Mouse (Mus musculus) neural tube, embryonic 13.5 days (tissue): ENCODE results near the gene Slc29a4. TPM values are rescaled to one million over a fixed set of nuclear protein-coding genes. Genes with fewer than 3 reads are reported as not detected.

Experiments
- ATAC-seq: fragments of 200-750 bp; cut with Nextera tagmentation; 2 replicates; pipeline ENCODE4 v1.8.0; 2017; ENCODE audit warnings: low read depth, mild to moderate bottlenecking, moderate TSS enrichment, moderate library complexity
- H3K27ac ChIP-seq: fragments of 300-500 bp; sonication (generic); replicated peaks from 2 replicates; pipeline ENCODE4 v1.5.1; 2015; ENCODE audit warnings: moderate library complexity, mild to moderate bottlenecking, inconsistent platforms
- H3K27me3 ChIP-seq: fragments of 300-500 bp; sonication (generic); 2 replicates; pipeline ENCODE4 v1.6.1; 2015; ENCODE audit warnings: mild to moderate bottlenecking, inconsistent platforms
- H3K36me3 ChIP-seq: fragments of 300-500 bp; sonication (generic); 2 replicates; pipeline ENCODE4 v1.6.1; 2015; ENCODE audit warnings: mild to moderate bottlenecking, inconsistent platforms
- H3K4me1 ChIP-seq: fragments of 300-500 bp; sonication (generic); replicated peaks from 2 replicates; pipeline ENCODE4 v1.6.1; 2015; ENCODE audit warnings: inconsistent platforms
- H3K4me2 ChIP-seq: fragments of 300-500 bp; sonication (generic); 2 replicates; pipeline ENCODE4 v1.6.1; 2015; ENCODE audit warnings: inconsistent platforms, mild to moderate bottlenecking, moderate library complexity
- H3K4me3 ChIP-seq: fragments of 300-500 bp; sonication (generic); 2 replicates; pipeline ENCODE4 v1.5.1; 2015; ENCODE audit warnings: mild to moderate bottlenecking, inconsistent platforms
- H3K9ac ChIP-seq: fragments of 300-500 bp; sonication (generic); 2 replicates; pipeline ENCODE4 v1.6.1; 2015; ENCODE audit warnings: moderate library complexity, mild to moderate bottlenecking, inconsistent platforms
- H3K9me3 ChIP-seq: fragments of 300-500 bp; sonication (generic); 2 replicates; pipeline ENCODE4 v1.6.1; 2016; ENCODE audit warnings: inconsistent platforms
- WGBS: fragments of 180-500 bp; shearing (Covaris S2); methylation state at CpG from one replicate; pipeline ENCODE4 v1.1.7; 2015; 5-methylcytosine and 5-hydroxymethylcytosine counted together
- polyA plus RNA-seq: library from polyadenylated mRNA; unstranded; fragments of >200 nt; fragmentation: Nextera tagmentation; extraction: Ambion mirVana; gene quantifications from 2 replicates; pipeline ENCODE4 v1.2.1, GENCODE M21; 2015

Slc29a4 gene
- polyA plus RNA-seq: 79.8 and 82.1 TPM in 2 replicates

- ATAC-seq: no peak
- H3K27ac ChIP-seq: peak within 1 kb of the TSS; percentile 46; the same call in 1 of the 2 replicates
- peaks cover 34% of the 10 kb centered on the region for H3K4me1 ChIP-seq
- H3K36me3 ChIP-seq: no peaks in the 10 kb centered on the region
- no peaks in the 10 kb centered on the region for H3K27me3 ChIP-seq
- peak within 1 kb of the TSS; percentile 26; the same call in 1 of the 2 replicates for H3K9ac ChIP-seq
- H3K4me2 ChIP-seq: no peak within 1 kb of the TSS
- H3K9me3 ChIP-seq: no peaks in the 10 kb centered on the region
- no peak within 1 kb of the TSS for H3K4me3 ChIP-seq
- 47% methylated on average over 14 of the region's 14 CpGs for WGBS
Measured at GRCm38 (mm10) chr5:142692248-142692647, at the start of gene Slc29a4. Gene Slc29a4 (plus strand): TSS chr5:142692512.

DNA sequence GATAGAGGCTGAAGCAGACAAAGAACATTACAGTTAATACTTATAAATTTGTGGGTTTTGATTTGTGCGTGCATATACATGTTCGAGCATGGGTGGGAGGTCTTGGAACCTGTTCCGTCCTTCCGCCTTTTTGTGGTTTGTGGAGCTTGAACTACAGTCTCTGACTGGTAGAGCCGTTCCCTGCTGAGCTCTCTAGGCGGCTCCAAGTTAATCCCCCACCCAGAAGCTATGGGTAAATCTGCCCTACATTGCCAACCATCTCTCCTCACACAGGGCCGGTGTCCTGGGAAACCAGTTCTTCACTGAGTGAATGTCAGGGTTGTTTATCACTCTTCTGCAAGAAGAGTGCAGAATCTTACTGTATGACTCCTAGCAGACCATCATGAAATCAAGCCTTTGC, 44.1 kb upstream of the Slc29a4 start:
- 75% methylated on average over 7 of the region's 7 CpGs for WGBS
- peaks cover 25% of the 10 kb centered on the region; the same call in 1 of the 2 replicates for H3K36me3 ChIP-seq
- ATAC-seq: no peak
- H3K9ac ChIP-seq: no peak overlapping the region
- no peak overlapping the region for H3K4me2 ChIP-seq
- H3K27ac ChIP-seq: no peak overlapping the region
- 0 out of 2 replicates have a peak, but pooled peaks cover 3% of the 10 kb centered on the region for H3K9me3 ChIP-seq
- H3K27me3 ChIP-seq: no peaks in the 10 kb centered on the region
- H3K4me3 ChIP-seq: no peak overlapping the region
- peaks cover 31% of the 10 kb centered on the region for H3K4me1 ChIP-seq

- Histone ChIP-seq H3K4me2 (no peak overlapping the region), H3K4me3 (no peak overlapping the region), H3K36me3 (peaks cover 20% of the 10 kb centered on the region; the same call in 1 of the 2 replicates), H3K4me1 (peaks cover 31% of the 10 kb centered on the region), H3K9ac (0 out of 2 replicates have a peak overlapping the region, but pooled peaks have one; percentile 26), H3K9me3 (0 out of 2 replicates have a peak, but pooled peaks cover 1% of the 10 kb centered on the region), H3K27me3 (no peaks in the 10 kb centered on the region), H3K27ac (0 out of 2 replicates have a peak overlapping the region, but pooled peaks have one; percentile 67)
- ATAC-seq: no peak
- WGBS: 92% methylated on average over 4 of the region's 4 CpGs
Measured at GRCm38 (mm10) chr5:142649460-142650050, 42.8 kb upstream of the Slc29a4 start.

DNA sequence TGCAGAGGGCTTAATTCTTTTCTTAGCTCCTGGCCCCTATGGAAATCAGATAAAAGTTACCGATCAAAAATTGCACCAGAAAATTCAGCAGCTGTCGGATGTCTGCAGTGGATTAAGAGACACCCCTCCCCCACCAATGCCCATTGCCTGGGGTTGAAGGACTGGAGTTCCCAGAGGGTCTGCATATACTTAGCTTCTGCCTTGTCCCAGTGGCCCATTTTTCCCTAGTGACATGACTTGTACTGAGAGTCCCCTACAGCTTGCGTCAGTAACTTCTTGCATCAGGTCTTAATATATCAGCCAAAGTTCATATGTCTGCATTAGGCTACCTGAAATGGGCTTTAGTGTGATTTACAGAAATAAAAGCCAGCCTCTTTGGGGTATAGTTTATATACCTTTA, 41.9 kb upstream of the Slc29a4 start:
- Histone ChIP-seq H3K9ac (0 out of 2 replicates have a peak overlapping the region, but pooled peaks have one; percentile 26), H3K9me3 (no peaks in the 10 kb centered on the region), H3K4me3 (no peak overlapping the region), H3K4me1 (peaks cover 31% of the 10 kb centered on the region), H3K36me3 (peaks cover 18% of the 10 kb centered on the region; the same call in 1 of the 2 replicates), H3K27ac (peak overlapping the region; percentile 67), H3K27me3 (no peaks in the 10 kb centered on the region), H3K4me2 (no peak overlapping the region)
- 52% methylated on average over 3 of the region's 3 CpGs for WGBS
- peak; percentile 11; the same call in 1 of the 2 replicates for ATAC-seq

GRCm38 (mm10) chr5:142650794-142651497, 41.4 kb upstream of the Slc29a4 start:
- Histone ChIP-seq H3K9ac (no peak overlapping the region), H3K9me3 (no peaks in the 10 kb centered on the region), H3K27ac (peak overlapping the region; percentile 67), H3K27me3 (no peaks in the 10 kb centered on the region), H3K36me3 (peaks cover 21% of the 10 kb centered on the region), H3K4me1 (peaks cover 31% of the 10 kb centered on the region), H3K4me2 (no peak overlapping the region), H3K4me3 (no peak overlapping the region)
- 66% methylated on average over 6 of the region's 6 CpGs for WGBS
- peak; percentile 57 for ATAC-seq

DNA sequence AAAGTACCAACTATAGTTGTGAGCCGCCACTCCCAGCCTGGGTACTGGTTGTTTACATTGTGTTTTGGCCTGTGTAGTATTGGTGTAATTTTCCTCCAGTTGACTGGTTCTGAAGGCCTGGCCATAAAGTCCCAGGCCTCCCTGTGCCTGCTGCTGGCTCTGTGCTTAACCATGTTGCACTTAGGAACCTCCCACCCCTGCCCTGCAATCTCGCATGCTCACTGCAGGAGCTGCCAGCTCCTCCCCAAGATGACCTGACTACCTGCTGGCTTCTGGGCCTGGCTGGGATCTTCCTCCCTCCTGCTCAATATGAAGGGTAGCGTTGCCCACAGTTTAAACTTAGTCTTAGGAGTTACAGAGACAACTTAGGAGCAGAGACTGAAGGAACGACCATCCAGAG, 40.0 kb upstream of the Slc29a4 start:
- H3K4me2 ChIP-seq: no peak overlapping the region
- 66% methylated on average over 4 of the region's 4 CpGs for WGBS

DNA sequence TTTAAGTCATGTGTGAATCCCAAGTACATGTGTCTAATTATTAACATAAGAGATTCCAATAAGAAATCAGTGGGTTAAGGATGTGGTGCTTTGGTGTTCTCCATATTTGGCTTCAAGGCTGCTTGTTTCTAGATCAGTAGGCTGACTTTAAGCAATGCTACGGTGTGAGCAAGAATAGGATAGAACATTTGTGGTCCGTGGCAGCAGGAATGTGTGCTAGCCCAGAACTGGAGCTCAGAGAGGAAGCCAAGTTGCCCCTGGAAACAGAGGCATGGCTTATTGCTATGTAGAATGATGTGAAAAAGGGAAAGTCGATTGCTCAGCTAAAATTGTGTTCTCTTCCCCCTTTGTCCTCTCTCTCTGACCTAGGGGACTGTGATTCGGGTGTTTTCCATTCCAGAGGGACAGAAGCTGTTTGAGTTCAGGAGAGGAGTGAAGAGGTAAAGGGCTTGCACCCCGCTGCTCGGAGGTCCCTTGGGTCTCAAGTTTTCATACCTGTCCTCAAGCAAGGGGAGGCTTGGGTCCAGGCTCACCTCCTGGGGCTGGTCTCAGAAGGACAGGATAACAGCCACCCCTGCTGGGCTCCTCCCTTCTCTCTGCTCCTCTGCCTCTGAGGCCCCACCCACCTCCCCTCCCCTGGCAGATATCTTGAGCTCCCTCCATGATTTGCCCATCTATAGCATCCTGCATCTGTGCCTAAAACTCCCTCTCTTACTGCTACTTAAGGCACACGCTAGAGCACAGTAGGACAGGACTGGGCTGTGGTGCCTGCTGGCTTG, 31.5 kb upstream of the Slc29a4 start:
- H3K4me2 ChIP-seq: no peak overlapping the region
- no peak overlapping the region for H3K27ac ChIP-seq
- no peak for ATAC-seq
- 81% methylated on average over 7 of the region's 7 CpGs for WGBS
- no peaks in the 10 kb centered on the region for H3K4me1 ChIP-seq
- H3K36me3 ChIP-seq: peaks cover 98% of the 10 kb centered on the region
- H3K4me3 ChIP-seq: no peak overlapping the region
- H3K27me3 ChIP-seq: no peaks in the 10 kb centered on the region
- no peak overlapping the region for H3K9ac ChIP-seq
- no peaks in the 10 kb centered on the region for H3K9me3 ChIP-seq

More for the DNA sequence above, 40.0 kb upstream of the Slc29a4 start:
- H3K4me3 ChIP-seq: no peak overlapping the region
- no peaks in the 10 kb centered on the region for H3K27me3 ChIP-seq
- no peaks in the 10 kb centered on the region for H3K9me3 ChIP-seq
- H3K4me1 ChIP-seq: peaks cover 31% of the 10 kb centered on the region
- H3K36me3 ChIP-seq: peaks cover 26% of the 10 kb centered on the region
- no peak overlapping the region for H3K9ac ChIP-seq
- no peak overlapping the region for H3K27ac ChIP-seq
- ATAC-seq: no peak

DNA sequence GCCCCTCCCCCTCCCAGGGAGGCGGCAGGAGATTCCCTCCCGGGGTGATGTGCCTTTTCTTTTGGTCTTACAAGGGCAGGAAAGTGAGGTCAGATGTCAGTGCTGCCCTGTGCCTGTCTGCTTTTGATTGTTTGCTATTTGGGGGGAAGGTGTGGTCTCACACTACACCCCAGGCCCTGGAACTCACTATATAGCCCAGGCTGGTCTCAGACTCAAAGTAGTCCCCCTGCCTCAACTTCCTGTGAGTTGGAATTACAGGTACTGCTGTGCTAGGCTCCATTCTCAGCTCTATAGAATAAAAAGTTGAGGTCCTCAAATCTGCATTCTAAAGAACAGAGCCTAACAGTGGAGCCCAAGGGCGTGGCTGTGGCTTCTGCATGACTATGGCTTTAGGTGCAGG, 24.4 kb upstream of the Slc29a4 start:
- Histone ChIP-seq H3K36me3 (peaks cover 78% of the 10 kb centered on the region), H3K9ac (no peak overlapping the region), H3K27me3 (no peaks in the 10 kb centered on the region), H3K4me2 (no peak overlapping the region), H3K4me1 (peaks cover under 1% of the 10 kb centered on the region), H3K27ac (no peak overlapping the region), H3K9me3 (no peaks in the 10 kb centered on the region), H3K4me3 (no peak overlapping the region)
- no peak for ATAC-seq
- WGBS: 44% methylated on average over 3 of the region's 3 CpGs

- Histone ChIP-seq H3K9ac (no peak overlapping the region), H3K36me3 (peaks cover 71% of the 10 kb centered on the region), H3K27me3 (no peaks in the 10 kb centered on the region), H3K4me1 (peaks cover 9% of the 10 kb centered on the region), H3K9me3 (no peaks in the 10 kb centered on the region), H3K4me3 (no peak overlapping the region), H3K4me2 (no peak overlapping the region), H3K27ac (no peak overlapping the region)
- WGBS: 91% methylated on average over 11 of the region's 11 CpGs
- ATAC-seq: no peak
Measured at GRCm38 (mm10) chr5:142668556-142669263, 23.6 kb upstream of the Slc29a4 start.

- Histone ChIP-seq H3K4me3 (no peak overlapping the region), H3K27me3 (no peaks in the 10 kb centered on the region), H3K4me1 (peaks cover 15% of the 10 kb centered on the region), H3K36me3 (peaks cover 60% of the 10 kb centered on the region), H3K9me3 (no peaks in the 10 kb centered on the region), H3K27ac (no peak overlapping the region), H3K9ac (no peak overlapping the region), H3K4me2 (no peak overlapping the region)
- ATAC-seq: no peak
- WGBS: 87% methylated on average over 7 of the region's 7 CpGs
Measured at GRCm38 (mm10) chr5:142669726-142670125, 22.6 kb upstream of the Slc29a4 start.

DNA sequence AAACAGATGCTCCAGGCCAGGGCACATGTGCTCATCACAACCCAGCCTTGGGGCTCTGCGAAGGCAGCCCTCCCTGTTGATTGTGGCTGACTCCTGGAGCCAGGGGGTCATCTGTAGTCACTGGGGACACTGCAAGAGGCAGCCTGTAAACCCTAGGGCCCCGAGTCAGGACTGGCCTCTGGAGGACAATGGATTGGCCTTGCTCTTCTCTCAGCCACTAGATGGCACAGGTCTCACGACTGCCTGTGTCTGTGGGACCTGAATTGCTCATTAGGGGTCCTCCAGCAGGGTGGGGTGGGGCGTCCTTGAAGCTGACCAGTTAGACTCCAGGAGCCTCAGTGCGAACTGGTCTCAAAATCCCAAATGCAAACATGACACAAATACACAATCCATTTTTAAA, 19.2 kb upstream of the Slc29a4 start:
- ATAC-seq: peak; percentile 47; the same call in 1 of the 2 replicates
- H3K4me2 ChIP-seq: no peak overlapping the region
- no peaks in the 10 kb centered on the region for H3K27me3 ChIP-seq
- no peak overlapping the region for H3K9ac ChIP-seq
- no peaks in the 10 kb centered on the region for H3K9me3 ChIP-seq
- peaks cover 15% of the 10 kb centered on the region for H3K4me1 ChIP-seq
- WGBS: 18% methylated on average over 5 of the region's 5 CpGs
- peak overlapping the region; percentile 43; the same call in 1 of the 2 replicates for H3K27ac ChIP-seq
- H3K4me3 ChIP-seq: no peak overlapping the region
- peaks cover 27% of the 10 kb centered on the region for H3K36me3 ChIP-seq
